In the genomic region with DNA sequence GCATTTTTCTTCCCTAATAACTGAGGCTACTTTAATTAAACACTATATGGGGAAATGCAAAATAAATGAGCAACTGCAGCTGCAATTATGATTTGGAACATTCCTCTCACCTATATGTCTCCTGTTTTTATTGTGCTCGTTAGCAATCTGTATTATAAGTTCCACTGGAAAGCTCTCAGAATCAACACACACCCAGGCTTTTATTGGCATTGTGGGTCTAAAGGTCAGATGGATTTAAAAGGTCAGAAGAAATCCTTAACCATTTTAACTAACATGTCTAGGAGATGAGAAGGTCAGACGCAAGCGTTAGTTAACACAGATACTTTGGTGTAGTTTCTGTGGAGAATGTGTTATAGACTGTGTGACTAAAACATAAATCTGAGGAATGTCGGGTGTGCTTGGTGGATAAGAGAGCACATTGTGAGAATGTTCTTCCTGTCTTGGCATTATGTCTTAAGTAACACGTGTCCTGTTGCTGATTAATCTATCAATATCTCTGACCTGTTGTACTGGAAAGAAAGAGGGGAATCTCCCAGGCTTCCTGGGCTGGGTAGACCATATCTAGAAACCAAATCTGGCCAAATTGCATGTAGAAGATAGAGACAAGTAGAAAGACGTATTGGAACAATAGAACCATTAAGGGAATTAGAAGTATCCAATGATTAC, we compare ENCODE assay signal across 12 mouse cellular contexts.
"Had no signal": no experiment of that assay in that cellular context is flagged by ENCODE, and none has a peak within 500 bp of the region (broad histone marks: within the 10 kb centered on the region; RNA-seq: fewer than 3 reads in every experiment).

No protein-coding gene starts in this region.

- H3K27ac ChIP-seq: midbrain, embryonic 13.5 days; midbrain, embryonic 15.5 days; neural tube, embryonic 12.5 days had no signal

- H3K4me3 ChIP-seq: megakaryocyte, embryonic 14.5 days; midbrain, embryonic 13.5 days; midbrain, embryonic 15.5 days; neural tube, embryonic 12.5 days had no signal

- H3K9me3 ChIP-seq: midbrain, embryonic 13.5 days; midbrain, embryonic 15.5 days; neural tube, embryonic 12.5 days had no signal

- H3K36me3 ChIP-seq: midbrain, embryonic 13.5 days; midbrain, embryonic 15.5 days; neural tube, embryonic 12.5 days had no signal

- H3K27me3 ChIP-seq: megakaryocyte, embryonic 14.5 days; midbrain, embryonic 13.5 days; midbrain, embryonic 15.5 days; neural tube, embryonic 12.5 days had no signal

- H3K4me1 ChIP-seq: megakaryocyte, embryonic 14.5 days; midbrain, embryonic 13.5 days; midbrain, embryonic 15.5 days; neural tube, embryonic 12.5 days had no signal

- ATAC-seq: midbrain, embryonic 13.5 days; midbrain, embryonic 15.5 days had no signal

- H3K4me2 ChIP-seq: lung, embryonic 14.5 days; midbrain, embryonic 11.5 days; midbrain, embryonic 13.5 days; midbrain, embryonic 15.5 days; neural tube, embryonic 12.5 days had no signal

- H3K9ac ChIP-seq: lung, embryonic 14.5 days; midbrain, embryonic 13.5 days; midbrain, embryonic 15.5 days; neural tube, embryonic 12.5 days had no signal

- DNase-seq: lung, adult 18-20 months; lung, embryonic 14.5 days; lung, postnatal 4 days; right cerebral cortex, postnatal 14 days; thymus, adult 18-20 months; thymus, postnatal 14 days; thymus, postnatal 36 days had no signal
